Mouse (Mus musculus) granulocyte monocyte progenitor cell, adult 5-6 weeks (primary cell): ENCODE results near the gene Zcchc7. TPM values are rescaled to one million over a fixed set of nuclear protein-coding genes. Genes with fewer than 3 reads are reported as not detected.
A peak's percentile ranks its signal among the peaks of the same experiment; 100 is the strongest.
"Not testable (repeated sequence)": the region's sequence is repeated elsewhere in the genome, so short reads cannot be mapped to it uniquely, and the experiment has no call there.

Experiments
- ATAC-seq: replicated peaks from 2 replicates; pipeline ENCODE4 v1.8.0; 2016; ENCODE audit warnings: mild to moderate bottlenecking, moderate TSS enrichment, inconsistent platforms; ENCODE audit not compliant: poor library complexity, severe bottlenecking
- total RNA-seq, 2 experiments: library from RNA; stranded (forward) in 1 of 2; stranded (reverse) in 1 of 2; fragments of 200-712, 200-1000 nt in 1 of 2; fragments of >200 nt in 1 of 2; fragmentation: Nextera tagmentation in 1 of 2; gene quantifications; 2 replicates each; pipeline ENCODE4 v1.2.3; 2014 to 2017

Gene Zcchc7
- total RNA-seq, 2 experiments from 2014 or later = 42.2 to 64.3 TPM

GRCm38 (mm10) chr4:44905651-44906271, 150.1 kb downstream of the Zcchc7 start:
- no peak for ATAC-seq

- ATAC-seq = no peak
Measured at GRCm38 (mm10) chr4:44906399-44906798, 150.7 kb downstream of the Zcchc7 start.

- peak; percentile 89 for ATAC-seq
Measured at GRCm38 (mm10) chr4:44910065-44910464, 154.4 kb downstream of the Zcchc7 start.

- ATAC-seq = peak; percentile 58
Measured at GRCm38 (mm10) chr4:44910857-44911256, 155.2 kb downstream of the Zcchc7 start.

GRCm38 (mm10) chr4:44917312-44917848, 161.7 kb downstream of the Zcchc7 start:
- ATAC-seq = no peak

- ATAC-seq = no peak
Measured at GRCm38 (mm10) chr4:44917907-44918306, 162.2 kb downstream of the Zcchc7 start.

GRCm38 (mm10) chr4:44920831-44921230, 165.2 kb downstream of the Zcchc7 start:
- no peak for ATAC-seq

- no peak for ATAC-seq
Measured at GRCm38 (mm10) chr4:44922466-44923128, 166.9 kb downstream of the Zcchc7 start.

GRCm38 (mm10) chr4:44923129-44923481, 167.4 kb downstream of the Zcchc7 start:
- ATAC-seq = no peak

GRCm38 (mm10) chr4:44927934-44928333, 172.3 kb downstream of the Zcchc7 start:
- no peak for ATAC-seq

GRCm38 (mm10) chr4:44928790-44929189, 173.1 kb downstream of the Zcchc7 start:
- ATAC-seq = no peak

GRCm38 (mm10) chr4:44930406-44930805, 174.7 kb downstream of the Zcchc7 start:
- ATAC-seq = no peak

- no peak for ATAC-seq
Measured at GRCm38 (mm10) chr4:44931732-44932131, 176.1 kb downstream of the Zcchc7 start.

GRCm38 (mm10) chr4:44938359-44939340, 183.0 kb downstream of the Zcchc7 start:
- ATAC-seq = no peak

GRCm38 (mm10) chr4:44939576-44940249, 184.0 kb downstream of the Zcchc7 start:
- ATAC-seq = no peak

GRCm38 (mm10) chr4:44940286-44940685, 184.6 kb downstream of the Zcchc7 start:
- ATAC-seq = no peak

- peak; percentile 33; the same call in 1 of the 2 replicates for ATAC-seq
Measured at GRCm38 (mm10) chr4:44942237-44942636, 186.6 kb downstream of the Zcchc7 start.

- no peak for ATAC-seq
Measured at GRCm38 (mm10) chr4:44943480-44943879, 187.8 kb downstream of the Zcchc7 start.

- no peak for ATAC-seq
Measured at GRCm38 (mm10) chr4:44944426-44945075, 188.9 kb downstream of the Zcchc7 start.

- not testable (repeated sequence) for ATAC-seq
Measured at GRCm38 (mm10) chr4:44946126-44946525, 190.4 kb downstream of the Zcchc7 start.
